Mouse (Mus musculus) liver, adult 2 months (tissue): ENCODE results near the gene 2310034G01Rik. TPM values are rescaled to one million over a fixed set of nuclear protein-coding genes. Genes with fewer than 3 reads are reported as not detected.

Experiments
- DNase-seq: peaks from one replicate; pipeline ENCODE4 v3.0.0-alpha.2; 2011; ENCODE audit warnings: low read depth, low spot score; ENCODE audit errors: extremely low read depth
- H3K27ac ChIP-seq: fragments of 200-500 bp; replicated peaks from 2 replicates; pipeline ENCODE4 v1.5.1; 2012; ENCODE audit warnings: low read depth, mild to moderate bottlenecking, control low read depth, inconsistent platforms, low read length; ENCODE audit not compliant: insufficient read depth
- H3K27me3 ChIP-seq: fragments of 200-500 bp; 2 replicates; pipeline ENCODE4 v1.6.1; 2012; ENCODE audit warnings: mild to moderate bottlenecking, moderate library complexity, low read length, inconsistent platforms; ENCODE audit not compliant: control insufficient read depth, insufficient read depth
- H3K36me3 ChIP-seq: fragments of 200-500 bp; 2 replicates; pipeline ENCODE4 v1.6.1; 2012; ENCODE audit warnings: low read length, inconsistent platforms; ENCODE audit not compliant: control insufficient read depth, insufficient read depth
- H3K4me1 ChIP-seq: fragments of 200-500 bp; 2 replicates; pipeline ENCODE4 v1.6.1; 2011; ENCODE audit warnings: low read length; ENCODE audit not compliant: control insufficient read depth, insufficient read depth
- H3K4me3 ChIP-seq: fragments of 200-500 bp; 2 replicates; pipeline ENCODE4 v1.5.1; 2011; ENCODE audit warnings: low read depth, mild to moderate bottlenecking, control low read depth, low read length, moderate library complexity; ENCODE audit not compliant: insufficient read depth
- H3K79me2 ChIP-seq: fragments of 200-500 bp; 2 replicates; pipeline ENCODE4 v1.6.1; 2012; ENCODE audit warnings: inconsistent platforms, mild to moderate bottlenecking, low read length, moderate library complexity; ENCODE audit not compliant: control insufficient read depth, insufficient read depth
- H3K9ac ChIP-seq: fragments of 200-500 bp; 2 replicates; pipeline ENCODE4 v1.6.1; 2012; ENCODE audit warnings: low read depth, mild to moderate bottlenecking, control low read depth, inconsistent platforms, low read length
- CTCF ChIP-seq: fragments of 200-500 bp; IDR thresholded peaks from 2 replicates; pipeline ENCODE4 v1.5.1; 2011; ENCODE audit warnings: low read depth, low read length, control low read depth
- POLR2A ChIP-seq: fragments of 200-500 bp; IDR thresholded peaks from 2 replicates; pipeline ENCODE4 v1.6.1; 2011; ENCODE audit warnings: low read length, control low read depth; ENCODE audit not compliant: insufficient read depth; ENCODE audit errors: extremely low read depth
- WGBS: fragments of 180-500 bp; shearing (Covaris S2); methylation state at CpG from one replicate; pipeline ENCODE4 v1.1.7; 2018; 5-methylcytosine and 5-hydroxymethylcytosine counted together
- polyA plus RNA-seq: library from polyadenylated mRNA; depleted of rRNA; stranded (reverse); fragments of >200 nt; gene quantifications from 2 replicates; pipeline ENCODE4 v1.2.3, GENCODE M21; 2012
- total RNA-seq: library from RNA; depleted of rRNA; stranded (reverse); fragments of >200 nt; gene quantifications from 2 replicates; pipeline ENCODE4 v1.2.3, GENCODE M21; 2014

Gene 2310034G01Rik
- total and polyA plus RNA-seq, 2 experiments, result 0.09 to 0.10 TPM

DNA sequence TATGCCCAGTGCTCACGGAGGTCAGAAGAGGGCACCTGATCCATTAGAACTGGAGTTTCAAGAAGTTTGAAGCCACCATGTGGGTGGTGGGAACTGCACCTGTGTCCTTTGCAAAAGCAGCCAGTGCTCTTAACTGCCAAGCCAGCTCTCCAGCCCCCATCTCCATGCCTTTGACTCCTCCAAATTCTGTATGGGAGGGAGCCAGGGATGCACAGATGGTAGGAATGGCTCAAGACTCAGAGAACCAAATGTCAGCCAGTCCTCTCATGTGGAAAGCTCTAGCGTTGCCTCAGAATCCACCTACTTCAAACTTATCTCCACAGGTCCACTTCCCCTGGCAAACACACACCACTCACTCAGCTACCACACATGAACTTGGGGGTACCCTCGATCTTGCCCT, 16.2 kb downstream of the 2310034G01Rik start:
- Histone ChIP-seq H3K4me3 (no peak overlapping the region), H3K27me3 (no peaks in the 10 kb centered on the region), H3K36me3 (no peaks in the 10 kb centered on the region), H3K4me1 (peaks cover 4% of the 10 kb centered on the region; the same call in 1 of the 2 replicates), H3K9ac (no peak overlapping the region), H3K27ac (no peak overlapping the region), H3K79me2 (no peaks in the 10 kb centered on the region)
- TF ChIP-seq CTCF (no peak), POLR2A (no peak)
- no peak for DNase-seq
- WGBS, result 92% methylated on average over 3 of the region's 3 CpGs

DNA sequence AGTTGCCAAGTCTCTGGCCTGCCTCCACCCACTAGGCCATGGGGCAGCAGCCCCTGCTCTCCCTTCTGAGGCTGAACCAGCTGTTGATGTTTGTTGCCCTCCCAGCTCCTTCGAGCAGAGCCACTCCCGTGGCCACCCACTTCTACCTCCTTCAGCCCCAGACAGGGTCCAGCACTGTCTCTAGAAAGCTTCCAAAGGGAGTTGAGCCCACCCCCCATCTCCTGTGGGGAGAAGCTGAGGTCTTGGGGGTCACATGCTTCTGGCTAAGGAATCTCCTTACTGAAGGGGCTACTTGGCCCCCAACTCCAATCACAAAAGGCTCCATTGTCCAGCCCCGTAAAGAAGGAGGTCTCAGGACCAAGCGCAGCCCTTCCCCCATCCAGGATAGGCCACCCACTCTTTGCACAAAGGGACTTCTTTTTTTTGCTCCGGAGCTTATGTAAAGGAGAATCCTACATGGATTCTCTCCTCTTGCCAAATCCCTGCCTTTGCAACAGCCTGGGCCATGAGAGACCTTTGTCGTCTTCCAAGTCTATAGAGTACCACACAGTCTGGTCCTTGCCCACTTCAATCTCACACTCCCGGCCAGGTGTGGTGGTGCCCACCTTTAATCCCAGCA, 17.3 kb downstream of the 2310034G01Rik start:
- no peaks in the 10 kb centered on the region for H3K27me3 ChIP-seq
- H3K9ac ChIP-seq, result no peak overlapping the region
- no peak overlapping the region for H3K4me3 ChIP-seq
- no peaks in the 10 kb centered on the region for H3K79me2 ChIP-seq
- WGBS, result 78% methylated on average over 7 of the region's 7 CpGs
- H3K36me3 ChIP-seq, result no peaks in the 10 kb centered on the region
- peaks cover 4% of the 10 kb centered on the region for H3K4me1 ChIP-seq
- DNase-seq, result no peak
- TF ChIP-seq CTCF (no peak), POLR2A (no peak)
- H3K27ac ChIP-seq, result no peak overlapping the region

DNA sequence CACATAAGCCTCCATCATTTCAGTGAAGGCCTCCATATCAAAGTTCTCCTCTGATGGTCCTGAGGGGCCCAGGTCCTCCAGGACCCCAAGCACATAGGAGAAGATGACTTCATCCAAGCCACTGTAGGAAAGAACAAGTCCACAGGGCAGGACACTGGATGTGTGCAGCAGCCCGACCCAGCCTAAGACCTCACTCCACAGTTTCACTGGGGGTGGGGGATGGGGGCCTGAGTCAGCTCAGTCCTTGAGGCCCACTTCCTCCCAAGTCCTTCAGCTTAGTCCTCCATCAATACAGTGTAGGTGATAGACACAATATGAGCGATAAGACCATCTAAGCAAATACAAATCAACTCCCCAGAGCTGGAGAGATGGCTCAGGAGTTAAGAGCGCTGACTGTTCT, 18.2 kb downstream of the 2310034G01Rik start:
- H3K27me3 ChIP-seq, result no peaks in the 10 kb centered on the region
- no peaks in the 10 kb centered on the region for H3K79me2 ChIP-seq
- WGBS, result 86% methylated on average over 3 of the region's 3 CpGs
- H3K27ac ChIP-seq, result no peak overlapping the region
- no peak overlapping the region for H3K9ac ChIP-seq
- H3K36me3 ChIP-seq, result no peaks in the 10 kb centered on the region
- TF ChIP-seq POLR2A, result no peak
- TF ChIP-seq CTCF, result no peak
- no peak overlapping the region for H3K4me3 ChIP-seq
- no peak for DNase-seq
- peaks cover 9% of the 10 kb centered on the region for H3K4me1 ChIP-seq

DNA sequence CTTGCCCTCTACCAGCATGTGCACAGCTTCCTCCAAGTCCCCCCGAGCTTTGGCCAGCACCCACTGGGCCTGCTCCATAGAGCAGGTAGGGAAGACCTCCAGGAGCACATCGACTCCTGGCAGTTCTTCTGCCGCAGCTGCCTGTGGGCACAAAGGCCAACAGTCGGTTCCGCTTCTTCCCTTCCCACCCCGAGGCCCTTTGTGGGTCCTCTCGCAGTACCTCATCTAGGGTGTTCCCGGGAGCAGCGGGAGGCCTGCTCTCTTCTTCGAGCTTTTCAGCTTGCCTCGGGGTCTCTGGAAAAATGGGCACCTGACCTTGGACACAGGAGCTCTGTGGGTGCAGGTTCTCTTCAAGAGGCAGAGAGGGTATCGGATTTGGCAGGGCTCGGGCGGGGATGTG, 18.8 kb downstream of the 2310034G01Rik start:
- H3K79me2 ChIP-seq, result no peaks in the 10 kb centered on the region
- no peak for DNase-seq
- WGBS, result 94% methylated on average over 14 of the region's 14 CpGs

DNA sequence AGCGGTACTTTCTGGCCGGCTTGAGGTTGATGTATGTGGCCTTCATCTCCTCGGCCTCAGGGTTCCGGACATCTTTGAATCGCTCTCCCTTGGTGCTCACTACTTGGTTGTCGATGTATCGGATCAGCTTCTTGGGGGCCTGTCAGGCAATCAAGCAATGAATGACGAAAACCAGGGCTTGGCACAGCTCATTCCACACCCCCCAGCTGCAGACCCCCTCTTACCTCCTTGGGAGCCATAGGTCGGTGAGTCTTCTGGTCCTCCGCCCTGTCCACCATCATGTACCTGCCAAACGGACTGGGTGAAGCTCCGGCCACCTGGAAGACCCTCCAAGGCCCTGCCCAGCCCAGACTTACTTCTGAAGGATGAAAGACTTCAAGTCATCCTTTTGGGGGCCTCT, 19.4 kb downstream of the 2310034G01Rik start:
- no peaks in the 10 kb centered on the region for H3K79me2 ChIP-seq
- no peaks in the 10 kb centered on the region for H3K36me3 ChIP-seq
- H3K9ac ChIP-seq, result no peak overlapping the region
- TF ChIP-seq CTCF, result no peak
- TF ChIP-seq POLR2A, result no peak
- 92% methylated on average over 12 of the region's 12 CpGs for WGBS
- H3K27me3 ChIP-seq, result peaks cover 3% of the 10 kb centered on the region; the same call in 1 of the 2 replicates
- no peak overlapping the region for H3K27ac ChIP-seq
- DNase-seq, result no peak
- H3K4me3 ChIP-seq, result no peak overlapping the region
- peaks cover 9% of the 10 kb centered on the region for H3K4me1 ChIP-seq

More for the DNA sequence above, 18.8 kb downstream of the 2310034G01Rik start:
- no peak overlapping the region for H3K27ac ChIP-seq
- H3K4me3 ChIP-seq, result no peak overlapping the region
- 0 out of 2 replicates have a peak, but pooled peaks cover 3% of the 10 kb centered on the region for H3K27me3 ChIP-seq
- no peak overlapping the region for H3K9ac ChIP-seq
- H3K36me3 ChIP-seq, result no peaks in the 10 kb centered on the region
- H3K4me1 ChIP-seq, result peaks cover 9% of the 10 kb centered on the region
- no peak for TF ChIP-seq POLR2A
- no peak for TF ChIP-seq CTCF

DNA sequence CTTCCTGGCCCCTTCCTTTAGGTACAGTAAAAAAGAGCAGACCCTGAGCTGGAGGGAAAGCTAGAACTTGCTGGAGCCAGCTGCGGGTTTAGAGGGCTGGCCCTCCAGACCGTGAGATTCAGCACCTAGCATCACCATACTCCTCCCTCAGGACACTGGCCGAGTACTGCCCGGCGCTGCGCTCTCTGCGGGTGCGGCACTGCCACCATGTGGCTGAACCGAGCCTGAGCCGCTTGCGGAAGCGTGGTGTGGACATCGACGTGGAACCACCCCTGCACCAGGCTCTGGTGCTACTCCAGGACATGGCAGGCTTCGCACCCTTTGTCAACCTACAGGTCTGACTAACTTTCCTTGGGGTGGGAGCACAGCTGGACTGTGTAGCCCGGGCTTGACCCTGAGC, 20.2 kb downstream of the 2310034G01Rik start:
- peak; percentile 54 for DNase-seq
- H3K27ac ChIP-seq, result no peak overlapping the region
- no peaks in the 10 kb centered on the region for H3K36me3 ChIP-seq
- peaks cover 9% of the 10 kb centered on the region for H3K4me1 ChIP-seq
- no peak overlapping the region for H3K4me3 ChIP-seq
- WGBS, result 5% methylated on average over 16 of the region's 16 CpGs
- H3K79me2 ChIP-seq, result no peaks in the 10 kb centered on the region
- H3K9ac ChIP-seq, result no peak overlapping the region
- H3K27me3 ChIP-seq, result peaks cover 3% of the 10 kb centered on the region; the same call in 1 of the 2 replicates
- TF ChIP-seq POLR2A (no peak), CTCF (peak; percentile 95)
